Mouse (Mus musculus): Measurements from ENCODE around the gene 1110059E24Rik.

GRCm38 (mm10) chr19:21669650-21670049 is 16.9 kb upstream of the 1110059E24Rik start:
- no peak for TF ChIP-seq CTCF (IDR thresholded peaks at IDR 0.05; ENCODE audit: control insufficient read depth, insufficient read depth, insufficient replicate concordance, low read depth, low read length)
- TF ChIP-seq POLR2A (IDR thresholded peaks at IDR 0.05; ENCODE audit: control insufficient read depth, low read depth, low read length) = no peak
